Mouse (Mus musculus) kidney, adult 2 months (tissue): ENCODE results near the gene Zfp536.

Source experiments
- CTCF ChIP-seq: fragments of 200-500 bp; conservative IDR thresholded peaks from 2 replicates; pipeline ENCODE4 v1.5.1; 2011; ENCODE audit warnings: low read depth, mild to moderate bottlenecking, control low read depth, low read length, moderate library complexity, mixed read lengths; ENCODE audit not compliant: insufficient read depth, insufficient read length
- POLR2A ChIP-seq: fragments of 200-500 bp; IDR thresholded peaks from one replicate; pipeline ENCODE4 v1.6.1; 2011; ENCODE audit warnings: low read depth, low read length, control low read depth

DNA sequence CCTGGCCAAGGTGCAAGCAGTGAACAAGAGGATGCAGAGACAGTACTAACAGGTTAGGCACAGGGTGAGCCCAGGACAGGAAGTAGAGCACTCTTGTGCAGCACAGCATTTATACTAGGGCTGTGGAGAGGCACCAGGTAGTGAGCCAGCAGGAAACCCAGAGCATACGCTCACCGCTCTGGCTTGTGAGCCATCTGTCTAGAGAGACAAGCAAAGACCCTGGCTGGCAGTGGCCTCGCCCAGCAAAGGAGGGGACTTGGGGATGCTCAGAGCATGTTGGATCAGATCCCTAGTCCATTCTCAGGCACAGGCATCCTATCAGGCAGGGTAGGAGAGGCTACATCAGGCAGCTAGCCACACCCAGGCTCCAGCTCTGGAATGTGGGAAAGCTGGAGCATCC lies 88.2 kb downstream of the Zfp536 start:
- TF ChIP-seq CTCF: no peak
- no peak for TF ChIP-seq POLR2A
